Mouse (Mus musculus) MEL (cell line): ENCODE measurements at regions not wholly inside any gene's neighbourhood (a gene's known extent, or its start where the extent isn't known, plus 50 kb on each side); places are given as distances from the start of the nearest gene placed in this dataset.

Source experiments
- MAFK ChIP-seq: IDR thresholded peaks from 2 replicates; pipeline ENCODE4 v1.6.1; 2011; ENCODE audit warnings: low read depth, mild to moderate bottlenecking, low read length, improper control_type of control experiment, borderline replicate concordance
- USF1 ChIP-seq: IDR thresholded peaks from 2 replicates; pipeline ENCODE4 v1.6.1; 2014; ENCODE audit warnings: low read depth, mild to moderate bottlenecking, inconsistent platforms, low read length, improper control_type of control experiment, moderate library complexity

- TF ChIP-seq MAFK, result no peak
- no peak for TF ChIP-seq USF1
Measured at GRCm38 (mm10) chr4:127689986-127690385, 280.8 kb downstream of the CK137956 start.
